Mouse (Mus musculus): Measurements from ENCODE around the gene Nsun2.

Nsun2 gene

DNA sequence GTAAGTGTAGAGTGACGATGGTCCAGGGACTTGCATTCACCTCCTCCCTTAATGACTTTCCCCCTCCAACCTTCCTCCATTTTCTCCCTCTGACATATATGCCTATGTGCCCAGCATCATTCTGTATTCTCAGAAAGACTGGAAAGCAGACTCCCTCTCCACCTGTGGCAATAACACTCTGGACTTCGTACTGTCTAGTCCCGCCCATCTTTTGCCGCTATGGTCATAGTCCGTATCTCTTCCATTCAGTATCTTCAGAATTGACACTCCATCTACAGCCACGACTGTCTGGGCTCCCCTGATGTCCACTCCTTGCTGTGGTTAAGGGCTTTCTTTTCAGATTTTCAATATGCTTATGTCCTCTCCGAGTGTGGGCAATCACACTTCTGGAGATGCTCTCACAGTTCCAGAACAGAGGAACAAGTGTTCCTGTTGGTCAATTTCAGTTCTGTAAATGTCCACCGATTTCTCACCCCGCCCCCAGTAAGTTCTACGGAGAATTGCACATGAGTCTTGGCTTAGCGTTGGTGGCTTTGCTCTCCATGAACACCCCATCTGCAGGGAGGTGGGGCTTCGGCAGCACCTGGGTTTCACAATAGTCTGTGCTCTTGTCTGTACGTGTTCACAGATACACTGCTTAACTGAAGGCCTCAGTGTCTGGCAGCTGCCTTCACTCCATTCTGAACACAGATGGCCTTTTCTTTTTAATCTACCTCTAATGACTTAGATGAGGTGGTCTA, 111.1 kb downstream of the Nsun2 start:
- in situ Hi-C loops (cut with MboI; ENCODE audit: unreplicated experiment in 2 of 2) = no loop called here

DNA sequence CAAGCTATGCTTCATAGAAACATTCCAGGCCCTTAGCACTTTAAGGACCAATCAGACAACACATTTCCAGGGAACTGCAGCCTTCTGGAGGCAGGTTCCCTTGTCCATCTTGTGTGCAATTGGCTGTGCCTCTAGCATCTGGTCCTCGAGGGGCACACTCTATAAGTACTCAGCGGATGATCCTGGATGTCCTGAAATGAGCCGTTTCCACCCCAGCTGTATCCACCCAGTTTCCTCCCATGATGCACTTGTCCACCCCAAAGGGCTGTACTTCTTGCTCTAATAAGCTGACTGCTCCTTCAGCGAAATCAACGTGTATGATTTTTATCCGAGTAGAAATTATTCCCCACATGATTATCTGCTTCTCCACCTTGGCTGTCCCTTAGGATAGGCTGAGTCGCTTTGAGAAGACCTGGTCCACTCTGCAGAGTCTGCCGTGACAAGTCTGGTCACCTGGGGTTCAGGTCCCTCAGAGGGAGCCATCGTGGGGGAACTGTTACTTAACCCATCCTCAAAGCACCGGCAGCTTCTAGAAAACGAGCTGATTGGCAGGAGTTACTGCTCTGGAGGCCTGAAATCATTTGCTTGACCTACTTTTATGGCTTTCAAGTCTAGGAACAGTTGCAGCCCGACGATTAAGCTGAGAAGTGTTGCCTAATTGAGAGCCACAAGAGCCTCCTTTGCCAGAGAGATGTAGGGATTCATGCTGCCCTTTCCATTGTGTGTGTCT, 112.3 kb downstream of the Nsun2 start:
- in situ Hi-C loops (cut with MboI; ENCODE audit: unreplicated experiment in 2 of 2) = no loop called here

DNA sequence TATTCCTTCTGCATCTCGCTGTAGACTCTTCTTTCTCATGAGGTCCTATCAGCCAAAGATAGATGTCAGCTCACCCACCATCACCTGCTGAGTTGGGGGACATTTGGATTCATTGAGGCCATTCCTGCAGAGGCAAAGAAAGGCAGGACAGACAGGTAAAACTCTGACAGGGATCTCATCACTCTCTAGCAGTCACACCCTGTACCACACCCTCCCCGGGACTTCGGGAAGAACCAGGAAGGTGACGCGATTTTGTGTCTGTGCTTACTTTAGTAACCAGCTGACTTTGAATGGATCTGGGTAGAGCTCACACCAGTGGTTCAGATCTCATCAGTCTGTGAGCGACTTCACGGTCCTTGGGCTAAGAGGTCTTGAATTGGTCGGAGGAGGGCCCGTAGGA, 112.9 kb downstream of the Nsun2 start:
- in situ Hi-C loops (cut with MboI; ENCODE audit: unreplicated experiment in 2 of 2) = no loop called here

DNA sequence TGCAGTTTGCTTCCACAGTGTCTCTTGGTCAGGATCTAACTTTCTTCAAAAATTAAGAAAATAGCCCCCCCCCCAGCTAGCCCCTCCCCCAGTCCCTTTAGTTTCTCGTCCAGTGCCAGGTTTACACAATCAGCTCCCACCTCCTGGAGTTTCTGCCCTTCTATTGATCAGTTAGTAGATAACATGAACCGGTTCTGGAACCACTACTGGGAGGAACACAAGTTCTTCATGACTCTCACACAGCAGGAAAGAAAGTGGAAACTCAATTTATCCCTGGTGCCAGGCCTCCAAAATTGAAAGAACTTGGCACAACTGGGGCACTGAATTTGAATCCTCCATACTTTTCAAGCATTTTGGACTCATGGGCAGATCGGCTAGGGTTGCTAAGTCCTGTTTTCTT, 121.0 kb downstream of the Nsun2 start:
- in situ Hi-C loops (cut with MboI; ENCODE audit: unreplicated experiment in 2 of 2) = loop anchor here (5.0 to 10.0 kb wide), 3 partner anchors 102 to 270 kb away; no protein-coding TSS in a partner anchor

DNA sequence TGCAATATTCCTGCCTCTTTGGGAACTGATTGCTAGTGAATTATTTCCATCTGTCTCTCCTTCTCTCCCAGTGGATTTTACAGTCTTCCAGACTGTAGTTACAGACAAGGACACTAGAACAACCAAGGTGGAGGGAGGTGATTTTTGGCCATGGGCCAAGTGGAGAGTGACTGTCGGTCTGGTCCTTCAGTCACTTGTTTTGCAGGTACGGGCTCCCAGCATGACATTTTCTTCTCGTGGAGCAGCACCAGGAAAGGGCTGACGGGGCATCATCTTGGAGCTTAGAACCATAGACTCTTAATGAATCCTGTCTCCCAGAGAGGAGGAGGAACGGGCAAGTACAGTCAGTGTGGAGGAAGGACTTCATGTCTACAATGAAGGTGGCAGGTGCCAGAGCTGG, 138.6 kb downstream of the Nsun2 start:
- in situ Hi-C loops (cut with MboI; ENCODE audit: unreplicated experiment in 2 of 2) = no loop called here

DNA sequence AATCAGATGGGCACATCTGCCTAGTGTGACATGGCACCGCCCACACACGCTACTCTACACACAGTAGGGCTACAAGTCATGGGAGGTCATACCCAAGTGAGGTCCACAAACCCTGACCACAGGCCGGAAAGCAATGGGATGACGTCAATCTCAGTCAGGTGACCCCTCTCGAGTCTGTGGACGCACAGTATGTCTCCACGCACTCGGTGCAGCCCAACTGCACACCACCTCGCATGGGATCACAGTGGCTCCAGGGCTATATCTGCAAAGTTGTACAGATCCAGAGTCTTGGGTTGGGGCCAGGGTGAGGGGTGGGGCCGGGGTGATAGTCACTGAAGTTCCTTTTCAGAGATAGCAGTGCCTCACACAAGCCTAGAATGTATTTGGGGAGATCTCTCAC, 139.0 kb downstream of the Nsun2 start:
- in situ Hi-C loops (cut with MboI; ENCODE audit: unreplicated experiment in 2 of 2) = no loop called here

DNA sequence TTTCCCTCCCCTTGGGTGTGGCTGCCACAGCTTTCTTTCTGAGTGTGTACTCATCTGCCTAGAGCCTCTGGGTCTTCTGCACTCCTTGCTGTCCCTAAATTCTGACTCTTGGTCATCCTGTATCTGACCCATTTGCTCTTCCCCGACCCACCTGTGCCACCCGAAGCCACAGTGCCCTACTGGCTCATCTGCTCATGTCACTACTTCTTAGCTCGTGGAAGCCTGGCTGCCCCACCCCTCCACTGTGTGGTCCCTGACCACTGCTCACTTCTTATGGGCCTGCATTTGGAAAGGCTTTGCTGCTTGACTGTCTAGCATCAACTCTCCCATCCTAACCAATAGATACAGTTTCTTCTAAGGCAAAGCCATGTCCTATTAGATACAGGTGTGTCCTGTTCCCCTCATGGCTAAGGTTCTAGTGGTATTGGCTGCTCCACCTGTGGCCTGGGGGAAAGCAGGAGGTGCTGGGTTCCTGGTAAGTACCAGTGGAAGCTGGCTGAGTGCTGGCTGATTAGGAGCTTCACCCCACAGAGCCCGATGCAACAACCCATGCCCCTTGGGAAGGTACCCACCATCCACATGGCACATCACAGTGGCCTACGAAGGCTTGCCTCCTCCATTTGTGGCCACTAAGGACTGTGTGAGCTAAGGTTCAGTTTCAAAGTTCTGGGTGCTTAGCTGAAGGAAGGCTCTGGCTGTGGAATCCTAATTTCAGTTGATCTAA, 139.8 kb downstream of the Nsun2 start:
- in situ Hi-C loops (cut with MboI; ENCODE audit: unreplicated experiment in 2 of 2) = no loop called here

DNA sequence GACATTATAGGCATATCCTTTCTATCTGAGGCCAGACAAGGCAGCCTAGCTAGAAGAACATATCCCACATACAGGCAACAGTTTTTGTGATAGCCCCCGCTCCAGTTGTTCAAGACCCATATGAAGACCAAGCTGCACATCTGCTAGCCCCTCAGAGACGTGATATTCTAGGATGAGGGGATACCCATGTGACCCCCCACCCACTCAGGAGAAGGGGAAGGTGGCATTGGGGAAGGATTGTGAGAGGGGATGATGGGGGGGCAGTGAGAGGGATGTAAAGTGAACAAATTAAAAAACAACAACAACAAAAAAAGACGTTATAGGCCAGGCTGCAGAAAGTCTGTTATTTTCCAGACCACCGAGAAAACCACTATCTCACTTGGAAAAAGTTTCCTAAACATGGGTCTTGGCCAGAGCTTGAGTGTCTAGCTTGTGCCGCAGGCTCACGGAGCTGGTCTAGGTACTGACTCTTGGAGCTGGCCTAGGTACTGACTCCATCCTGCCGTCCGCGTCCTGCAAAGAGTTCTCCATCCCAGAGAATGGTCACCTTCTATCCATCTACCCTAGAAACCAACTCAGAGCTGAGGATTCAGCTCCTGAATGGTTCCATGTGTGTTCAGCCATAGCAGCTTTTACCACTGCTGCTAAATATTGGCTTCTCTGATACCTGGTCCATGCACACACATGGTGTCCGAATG, 140.5 kb downstream of the Nsun2 start:
- in situ Hi-C loops (cut with MboI; ENCODE audit: unreplicated experiment in 2 of 2) = no loop called here

Measured in v-Abl transformed pro-B cells (cell line).